Mouse (Mus musculus): ENCODE results near the gene Sirt7.

GRCm38 (mm10) chr11:120657301-120657700 is 32.3 kb upstream of the Sirt7 start:
- no peak for TF ChIP-seq CTCF (IDR thresholded peaks at IDR 0.05; ENCODE audit: extremely low read depth, insufficient read depth, low read length)
- no peak for TF ChIP-seq POLR2A (IDR thresholded peaks at IDR 0.05; ENCODE audit: extremely low read depth, insufficient read depth, low read length)

Measured in cortical plate, adult 2 months (tissue).